Mouse (Mus musculus) cerebellum, adult 2 months (tissue): ENCODE results near the gene Sertad3.

ENCODE experiments used
- CTCF ChIP-seq: fragments of 200-500 bp; IDR thresholded peaks from 2 replicates; pipeline ENCODE4 v1.5.1; 2011; ENCODE audit warnings: low read depth, mild to moderate bottlenecking, control low read depth, low read length, moderate library complexity, borderline replicate concordance; ENCODE audit not compliant: insufficient read depth
- POLR2A ChIP-seq: fragments of 200-500 bp; IDR thresholded peaks from 2 replicates; pipeline ENCODE4 v1.6.1; 2011; ENCODE audit warnings: low read length, control low read depth, borderline replicate concordance; ENCODE audit not compliant: insufficient read depth

- TF ChIP-seq CTCF (0 out of 2 replicates have a peak, but pooled peaks have one; percentile 6), POLR2A (no peak)
These were observed 44.4 kb upstream of the Sertad3 start for GRCm38 (mm10) chr7:27429135-27429534.
